Mouse (Mus musculus) megakaryocyte, embryonic 14.5 days (primary cell): ENCODE data around the gene Areg.

ENCODE experiments used
- FLI1 ChIP-seq: IDR thresholded peaks from 2 replicates; pipeline ENCODE4 v1.6.1; 2012; ENCODE audit warnings: low read length, inconsistent platforms, mixed read lengths
- GATA1 ChIP-seq: IDR thresholded peaks from 3 replicates; pipeline ENCODE4 v1.6.1; 2012; ENCODE audit warnings: mixed read lengths, low read length, inconsistent platforms, borderline replicate concordance

DNA sequence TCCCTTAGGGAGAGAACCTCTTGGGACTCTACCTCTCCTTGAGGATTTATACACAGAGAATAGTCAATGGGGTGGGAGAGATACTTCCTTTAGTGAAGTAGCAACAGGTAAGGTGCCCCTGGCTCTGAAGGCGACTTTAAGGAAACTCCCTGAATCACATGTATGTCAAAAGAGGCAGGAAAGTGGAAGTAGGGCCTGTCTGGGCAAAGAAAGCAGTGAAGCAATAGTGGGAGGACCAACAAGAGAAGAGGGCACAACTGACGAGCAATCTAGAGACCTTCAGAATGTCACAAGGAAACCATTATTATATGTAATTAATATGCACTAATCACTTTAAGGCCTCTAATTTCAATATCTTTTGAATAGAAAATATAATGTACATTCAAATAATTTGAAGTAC, 25.4 kb upstream of the Areg start:
- TF ChIP-seq GATA1: no peak
- no peak for TF ChIP-seq FLI1
